Mouse (Mus musculus) liver, postnatal 0 days (tissue): ENCODE results near the gene Sf3b5. TPM values are rescaled to one million over a fixed set of nuclear protein-coding genes. Genes with fewer than 3 reads are reported as not detected.
A peak's percentile ranks its signal among the peaks of the same experiment; 100 is the strongest.

Source experiments
- ATAC-seq: fragments of 200-750 bp; cut with Nextera tagmentation; 2 replicates; pipeline ENCODE4 v1.8.0; 2017; ENCODE audit warnings: mild to moderate bottlenecking, moderate library complexity
- DNase-seq: peaks from one replicate; pipeline ENCODE4 v3.0.0-alpha.2; 2016
- H3K27ac ChIP-seq: fragments of 300-500 bp; sonication (generic); 2 replicates; pipeline ENCODE4 v1.5.1; 2014; ENCODE audit warnings: antibody characterized with exemption, moderate library complexity, mild to moderate bottlenecking, low read depth
- H3K27me3 ChIP-seq: fragments of 300-500 bp; sonication (generic); 2 replicates; pipeline ENCODE4 v1.6.1; 2014; ENCODE audit warnings: low read length, control low read depth, mixed read lengths; ENCODE audit not compliant: insufficient read depth
- H3K36me3 ChIP-seq: fragments of 300-500 bp; sonication (generic); replicated peaks from 2 replicates; pipeline ENCODE4 v1.6.1; 2014; ENCODE audit warnings: mild to moderate bottlenecking, control low read depth, low read length, moderate library complexity, mixed read lengths; ENCODE audit not compliant: insufficient read depth
- H3K4me1 ChIP-seq: fragments of 300-500 bp; sonication (generic); 2 replicates; pipeline ENCODE4 v1.6.1; 2014; ENCODE audit warnings: antibody characterized with exemption, mild to moderate bottlenecking, control low read depth; ENCODE audit not compliant: insufficient read depth
- H3K4me2 ChIP-seq: fragments of 300-500 bp; sonication (generic); 2 replicates; pipeline ENCODE4 v1.6.1; 2014; ENCODE audit warnings: low read depth, mild to moderate bottlenecking, low read length, moderate library complexity, mixed read lengths
- H3K4me3 ChIP-seq: fragments of 300-500 bp; sonication (generic); 2 replicates; pipeline ENCODE4 v1.5.1; 2014; ENCODE audit warnings: low read depth, low read length
- H3K9ac ChIP-seq: fragments of 300-500 bp; sonication (generic); replicated peaks from 2 replicates; pipeline ENCODE4 v1.6.1; 2014; ENCODE audit warnings: mild to moderate bottlenecking, moderate library complexity
- H3K9me3 ChIP-seq: fragments of 300-500 bp; sonication (generic); 2 replicates; pipeline ENCODE4 v1.6.1; 2016; ENCODE audit warnings: mild to moderate bottlenecking, control low read depth, low read length, mixed read lengths
- CTCF ChIP-seq: sonication (generic); IDR thresholded peaks from 2 replicates; pipeline ENCODE4 v1.5.1; 2016; ENCODE audit warnings: antibody characterized with exemption, low read depth
- EP300 ChIP-seq: IDR thresholded peaks from 2 replicates; pipeline ENCODE4 v1.6.1; 2016; ENCODE audit warnings: antibody characterized with exemption, low read depth, mild to moderate bottlenecking
- WGBS: fragments of 180-500 bp; shearing (Covaris S2); extraction: QIAGEN DNeasy Blood & Tissue Kit; methylation state at CpG from one replicate; pipeline ENCODE4 v1.1.7; 2014; ENCODE audit not compliant: insufficient replicate concordance; 5-methylcytosine and 5-hydroxymethylcytosine counted together
- polyA plus RNA-seq: library from polyadenylated mRNA; unstranded; fragments of >200 nt; fragmentation: Nextera tagmentation; extraction: Ambion mirVana; gene quantifications from 2 replicates; pipeline ENCODE4 v1.2.1, GENCODE M21; 2015

Gene Sf3b5
- 14.3 and 15.5 TPM in 2 replicates for polyA plus RNA-seq

DNA sequence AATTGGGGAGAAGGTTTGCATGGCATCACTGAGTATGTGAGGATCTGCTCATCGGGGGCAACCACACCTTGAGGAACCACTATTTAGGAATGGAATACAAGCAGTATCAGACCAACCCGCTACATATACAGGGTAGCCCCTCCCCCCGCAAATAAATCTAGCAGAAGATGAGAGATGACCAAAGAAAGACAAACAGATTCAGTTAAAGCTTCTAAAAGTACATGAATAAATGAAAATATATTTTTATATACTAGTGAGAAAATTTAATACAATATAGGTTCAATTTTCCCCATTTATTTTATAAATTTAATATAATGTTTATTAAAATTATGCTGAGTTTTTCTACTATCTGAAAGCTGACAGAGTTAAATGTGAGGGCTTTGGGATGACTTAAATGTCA is at the start of gene Sf3b5:
Gene Sf3b5 (plus strand): TSS at position 301 of the 400 bp plus-strand sequence.
- H3K4me2 ChIP-seq, result no peak within 1 kb of the TSS
- WGBS, result 74% methylated on average over 3 of the region's 3 CpGs

GRCm38 (mm10) chr10:12955831-12956230 is 49.3 kb upstream of the Sf3b5 start:
- no peaks in the 10 kb centered on the region for H3K4me1 ChIP-seq
- no peaks in the 10 kb centered on the region for H3K27me3 ChIP-seq
- ATAC-seq (no peak), DNase-seq (peak; percentile 41)
- WGBS, result 8% methylated on average over 1 of the region's 1 CpGs
- H3K36me3 ChIP-seq, result no peaks in the 10 kb centered on the region
- H3K4me2 ChIP-seq, result no peak overlapping the region; the same call in 1 of the 2 replicates
- no peak overlapping the region for H3K9ac ChIP-seq
- no peaks in the 10 kb centered on the region for H3K9me3 ChIP-seq
- no peak overlapping the region for H3K27ac ChIP-seq
- no peak overlapping the region for H3K4me3 ChIP-seq
- TF ChIP-seq CTCF (no peak), EP300 (no peak)

More for the DNA sequence above, at the start of gene Sf3b5:
- Histone ChIP-seq H3K4me3 (no peak within 1 kb of the TSS), H3K9ac (no peak within 1 kb of the TSS), H3K27ac (no peak within 1 kb of the TSS), H3K27me3 (no peaks in the 10 kb centered on the region), H3K4me1 (peaks cover 10% of the 10 kb centered on the region), H3K36me3 (no peaks in the 10 kb centered on the region), H3K9me3 (no peaks in the 10 kb centered on the region)
- TF ChIP-seq EP300 (no peak), CTCF (no peak)
- no peak for DNase-seq
- no peak for ATAC-seq

DNA sequence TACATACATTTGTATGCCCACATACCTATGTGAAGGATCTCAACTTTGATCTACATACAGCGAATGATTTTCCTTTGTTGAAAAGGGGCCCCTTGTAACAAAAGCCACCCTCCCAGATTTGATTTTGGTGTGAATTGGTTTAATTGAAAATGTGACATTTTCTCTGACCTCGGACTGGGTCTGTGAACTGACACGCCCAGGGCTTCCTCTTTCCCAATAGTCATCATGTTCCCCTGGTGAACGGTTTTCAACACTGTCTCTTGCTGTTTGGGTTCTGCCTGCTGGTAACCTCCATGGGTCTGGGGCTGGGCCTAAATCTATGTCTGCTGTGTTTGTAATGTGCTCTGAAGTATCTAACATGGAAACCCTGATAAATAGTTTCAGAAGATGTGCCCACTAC is 47.9 kb upstream of the Sf3b5 start:
- no peaks in the 10 kb centered on the region for H3K27me3 ChIP-seq
- 46% methylated on average over 4 of the region's 4 CpGs for WGBS
- H3K4me2 ChIP-seq, result 0 out of 2 replicates have a peak overlapping the region, but pooled peaks have one; percentile 19
- peaks cover 4% of the 10 kb centered on the region; the same call in 1 of the 2 replicates for H3K4me1 ChIP-seq
- 0 out of 2 replicates have a peak overlapping the region, but pooled peaks have one; percentile 5 for H3K27ac ChIP-seq
- ATAC-seq, result no peak
- no peak for TF ChIP-seq CTCF
- TF ChIP-seq EP300, result no peak
- no peaks in the 10 kb centered on the region for H3K9me3 ChIP-seq
- no peak for DNase-seq
- no peak overlapping the region for H3K9ac ChIP-seq
- H3K36me3 ChIP-seq, result no peaks in the 10 kb centered on the region
- no peak overlapping the region for H3K4me3 ChIP-seq

DNA sequence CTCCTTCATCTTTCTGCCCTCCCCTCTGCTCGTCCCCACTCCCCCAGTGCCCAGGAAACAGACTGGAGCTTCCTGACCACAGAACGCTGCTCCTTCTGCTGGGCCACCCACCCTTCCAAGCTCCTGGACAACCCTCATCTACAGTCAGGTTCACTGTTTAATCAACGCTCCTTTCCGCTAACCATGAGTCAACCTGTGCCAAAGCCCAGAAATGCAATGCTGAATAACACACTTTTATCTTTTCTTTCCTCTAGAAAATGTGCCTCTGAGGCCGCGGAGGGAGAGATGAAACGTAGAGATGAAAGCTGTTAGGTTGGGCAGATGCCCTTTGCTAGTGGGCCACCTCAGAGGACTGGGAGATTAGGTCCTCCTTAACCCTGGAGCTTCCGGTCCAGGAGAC is 43.6 kb upstream of the Sf3b5 start:
- DNase-seq, result no peak
- 56% methylated on average over 8 of the region's 8 CpGs for WGBS
- H3K9ac ChIP-seq, result peak overlapping the region; percentile 8; the same call in 1 of the 2 replicates
- H3K27me3 ChIP-seq, result no peaks in the 10 kb centered on the region
- ATAC-seq, result no peak
- peaks cover 10% of the 10 kb centered on the region for H3K4me1 ChIP-seq
- TF ChIP-seq EP300, result no peak
- no peak for TF ChIP-seq CTCF
- peak overlapping the region; percentile 88; the same call in 1 of the 2 replicates for H3K4me3 ChIP-seq
- H3K36me3 ChIP-seq, result no peaks in the 10 kb centered on the region
- H3K9me3 ChIP-seq, result no peaks in the 10 kb centered on the region
- H3K27ac ChIP-seq, result peak overlapping the region; percentile 41; the same call in 1 of the 2 replicates
- peak overlapping the region; percentile 93 for H3K4me2 ChIP-seq

DNA sequence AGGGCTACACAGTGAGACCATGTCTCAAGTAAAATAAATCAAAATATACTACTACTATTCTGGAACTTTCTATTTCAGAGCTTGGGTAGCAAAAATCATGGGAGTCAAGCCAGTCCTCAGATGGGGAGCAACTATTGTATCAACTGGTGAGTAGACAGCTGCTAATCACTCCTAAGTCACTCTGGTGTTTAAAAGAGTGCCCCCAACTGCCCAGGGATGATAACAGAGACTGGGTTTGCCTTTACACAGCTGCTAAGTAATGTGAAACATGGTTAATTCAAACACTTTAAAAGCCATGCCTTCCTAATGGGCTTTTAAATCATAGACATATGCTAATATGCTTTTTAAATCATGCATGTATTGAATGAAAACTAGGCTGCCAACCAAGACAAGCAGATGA is 42.9 kb upstream of the Sf3b5 start:
- H3K27ac ChIP-seq, result 0 out of 2 replicates have a peak overlapping the region, but pooled peaks have one; percentile 22
- H3K4me3 ChIP-seq, result peak overlapping the region; percentile 88; the same call in 1 of the 2 replicates
- peak overlapping the region; percentile 93 for H3K4me2 ChIP-seq
- no peaks in the 10 kb centered on the region for H3K9me3 ChIP-seq
- H3K36me3 ChIP-seq, result no peaks in the 10 kb centered on the region
- H3K4me1 ChIP-seq, result peaks cover 10% of the 10 kb centered on the region
- H3K27me3 ChIP-seq, result no peaks in the 10 kb centered on the region
- DNase-seq, result no peak
- H3K9ac ChIP-seq, result peak overlapping the region; percentile 8; the same call in 1 of the 2 replicates
- ATAC-seq, result peak; percentile 75
- peak; percentile 31 for TF ChIP-seq CTCF
- TF ChIP-seq EP300, result peak; percentile 78; the same call in 1 of the 2 replicates

DNA sequence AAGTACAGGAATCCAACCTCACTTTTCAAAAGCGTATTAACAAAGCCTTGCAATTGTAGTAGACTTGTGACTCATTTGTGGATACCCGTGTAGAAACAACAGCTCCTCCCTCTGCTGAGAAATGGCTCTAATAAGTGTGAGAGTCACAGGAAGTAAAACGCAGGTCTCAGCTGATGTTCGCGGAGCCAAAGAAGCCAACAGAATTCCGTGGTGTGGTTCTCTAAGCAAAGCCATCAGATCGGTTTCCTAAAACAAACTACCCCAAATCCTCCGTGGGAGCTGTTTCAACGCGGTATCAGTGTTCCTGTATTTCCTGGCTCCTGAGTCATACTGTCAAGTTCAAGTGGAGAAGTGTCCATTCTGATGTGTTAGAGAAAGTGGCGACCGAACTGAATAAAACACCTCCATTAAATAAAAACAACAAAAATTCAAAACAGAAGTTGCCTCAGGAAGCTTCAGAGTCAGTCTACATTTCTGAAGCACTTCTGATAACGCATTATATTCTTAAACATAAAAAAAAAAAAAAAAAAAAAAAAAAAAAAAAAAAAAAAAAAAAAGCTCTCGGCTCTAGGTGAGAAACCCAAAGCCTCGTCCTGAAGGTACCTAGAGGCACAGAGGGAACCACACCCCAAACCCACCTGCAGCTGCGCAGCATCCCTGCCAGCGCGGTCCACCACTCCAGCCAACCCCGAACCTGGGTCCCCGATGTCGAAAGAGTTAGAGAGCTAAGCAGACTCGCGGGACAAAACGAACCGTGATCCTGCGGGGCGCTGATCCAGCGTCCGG is 41.6 kb upstream of the Sf3b5 start:
- peak overlapping the region; percentile 71 for H3K27ac ChIP-seq
- H3K27me3 ChIP-seq, result no peaks in the 10 kb centered on the region
- H3K9me3 ChIP-seq, result no peaks in the 10 kb centered on the region
- H3K4me1 ChIP-seq, result peaks cover 10% of the 10 kb centered on the region
- no peaks in the 10 kb centered on the region for H3K36me3 ChIP-seq
- peak overlapping the region; percentile 76 for H3K9ac ChIP-seq
- no peak for TF ChIP-seq EP300
- TF ChIP-seq CTCF, result no peak
- ATAC-seq (peak; percentile 49), DNase-seq (peak; percentile 27)
- peak overlapping the region; percentile 88 for H3K4me3 ChIP-seq
- 5% methylated on average over 29 of the region's 29 CpGs for WGBS
- H3K4me2 ChIP-seq, result peak overlapping the region; percentile 93
